Mouse (Mus musculus) embryonic stem cell, embryonic (primary cell): Measurements from ENCODE around the gene Tgif2.

Source experiments
- CTCF ChIA-PET, 4 experiments: fragments of 300-600 bp in 2 of 4; fragments of 350-600 bp in 2 of 4; sonication (Branson Sonifier 250); formaldehyde crosslinking; loops; one replicate each; lab custom pipeline; 2022; ENCODE audit warnings: inconsistent platforms in 2 of 4; lab: Charles Lee
- POLR2A ChIA-PET, 4 experiments: fragments of 300-600 bp in 2 of 4; fragments of 350-600 bp in 2 of 4; sonication (Branson Sonifier 250); formaldehyde crosslinking; loops; one replicate each; lab custom pipeline; 2022; ENCODE audit warnings: antibody characterized with exemption in 4 of 4, inconsistent platforms in 1 of 4; lab: Charles Lee

Gene Tgif2

DNA sequence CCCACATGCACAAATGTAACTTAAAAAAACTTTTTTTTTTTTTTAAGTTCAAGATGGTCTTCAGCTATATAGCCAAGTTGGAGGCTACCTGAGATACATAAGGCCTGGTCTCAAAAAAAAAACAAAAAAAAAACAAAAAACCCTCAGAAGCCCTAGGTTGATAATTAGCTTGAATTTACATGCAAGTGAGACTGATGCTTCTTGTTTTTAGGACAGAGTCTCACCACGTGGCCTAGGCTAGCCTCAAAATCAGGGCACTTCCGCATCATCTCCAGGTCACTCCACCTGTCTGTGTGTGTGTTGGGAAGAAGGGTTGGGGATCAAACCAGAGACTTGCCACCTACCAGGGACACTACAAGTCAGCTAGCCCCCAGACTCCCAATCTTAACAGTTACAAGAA is 18.0 kb downstream of the Tgif2 start, which contains the start of gene 4930518I15Rik:
4930518I15Rik (minus strand) TSS at position 112 of the 400 bp plus-strand sequence.
- ChIA-PET CTCF (interaction anchor here in 2 of 4 experiments (0.6 to 1.0 kb wide), 4 partner anchors 11 to 128 kb away, joined by 3 to 4 read pairs (median 3); no protein-coding TSS in a partner anchor), POLR2A (interaction anchor here in 3 of 4 experiments (0.7 to 4.3 kb wide), 18 partner anchors 8 to 561 kb away, joined by 3 to 28 read pairs (median 4); partner anchors contain the start of genes Tgif2 (in 2 of the 3) and Sla2 (in 1 of the 3))

DNA sequence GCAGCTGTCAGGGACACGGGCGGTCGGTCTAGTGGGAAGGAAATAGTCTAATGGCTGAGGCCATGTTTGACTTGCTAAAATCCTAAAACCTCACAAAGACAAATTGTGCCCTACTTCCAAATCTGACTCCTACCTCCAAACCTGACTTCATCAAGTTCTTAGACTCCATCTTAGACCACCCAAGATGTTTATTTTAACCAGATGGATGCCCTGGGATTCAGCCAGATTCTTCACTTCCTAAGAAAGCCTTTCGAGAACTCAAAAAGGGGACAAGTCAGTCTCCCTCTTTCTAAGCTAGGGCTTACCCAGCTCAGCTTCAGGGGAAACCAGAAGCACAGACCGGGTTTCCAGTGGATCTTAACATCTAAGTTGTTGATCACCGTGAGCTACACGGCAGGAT is 18.9 kb downstream of the Tgif2 start:
- ChIA-PET POLR2A (interaction anchor here in 3 of 4 experiments (0.6 to 4.3 kb wide), 14 partner anchors 8 to 56 kb away, joined by 3 to 28 read pairs (median 4); partner anchors contain the start of gene Tgif2 (in 2 of the 3)), CTCF (interaction anchor here in 1 of 4 experiments (1.0 kb wide), 1 partner anchor 49 kb away, joined by 4 read pairs; no protein-coding TSS in a partner anchor)

DNA sequence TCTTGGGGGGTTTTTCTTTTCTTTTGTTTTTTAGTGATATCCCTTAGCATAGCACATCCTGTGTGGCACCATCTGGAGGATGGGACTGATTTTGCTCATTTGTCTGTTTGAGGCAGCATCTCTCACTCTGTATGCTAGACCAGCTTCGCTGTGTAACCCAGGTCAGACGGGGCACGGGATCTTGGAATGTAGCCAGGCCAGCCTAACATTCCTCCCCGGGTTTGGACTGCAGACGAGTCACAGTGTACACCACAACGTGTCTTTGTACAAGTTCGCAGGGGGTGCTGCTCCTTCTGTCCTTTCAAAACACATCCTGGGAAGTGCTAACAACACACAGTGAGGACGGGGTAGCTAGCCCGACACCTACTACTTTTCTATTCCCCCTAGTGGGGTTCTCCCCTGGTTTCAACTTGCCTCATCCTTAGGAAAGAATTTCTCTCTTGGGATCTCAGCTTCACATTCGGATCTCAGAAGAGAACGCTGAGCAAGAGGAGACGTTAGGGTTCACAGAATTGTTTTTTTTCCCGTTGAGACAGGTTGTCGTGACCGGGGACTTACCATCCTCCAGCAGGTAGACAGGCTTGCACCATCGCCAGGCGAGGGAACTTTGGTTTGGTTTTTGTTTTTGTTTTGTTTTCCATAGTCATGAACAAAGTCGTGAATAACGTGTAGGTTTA is 22.4 kb downstream of the Tgif2 start:
- CTCF ChIA-PET = interaction anchor here in 3 of 4 experiments (0.5 to 2.1 kb wide), 18 partner anchors 9 to 302 kb away, joined by 3 to 15 read pairs (median 4); partner anchors contain the start of gene Tgif2 (in 2 of the 3)
- POLR2A ChIA-PET = interaction anchor here (0.6 to 4.3 kb wide), 41 partner anchors 8 to 705 kb away, joined by 3 to 59 read pairs (median 4); partner anchors contain the start of genes Tgif2 (in 3 of the 4), Rbl1 (in 2 of the 4), Dsn1 (in 1 of the 4) and Samhd1 (in 1 of the 4)

DNA sequence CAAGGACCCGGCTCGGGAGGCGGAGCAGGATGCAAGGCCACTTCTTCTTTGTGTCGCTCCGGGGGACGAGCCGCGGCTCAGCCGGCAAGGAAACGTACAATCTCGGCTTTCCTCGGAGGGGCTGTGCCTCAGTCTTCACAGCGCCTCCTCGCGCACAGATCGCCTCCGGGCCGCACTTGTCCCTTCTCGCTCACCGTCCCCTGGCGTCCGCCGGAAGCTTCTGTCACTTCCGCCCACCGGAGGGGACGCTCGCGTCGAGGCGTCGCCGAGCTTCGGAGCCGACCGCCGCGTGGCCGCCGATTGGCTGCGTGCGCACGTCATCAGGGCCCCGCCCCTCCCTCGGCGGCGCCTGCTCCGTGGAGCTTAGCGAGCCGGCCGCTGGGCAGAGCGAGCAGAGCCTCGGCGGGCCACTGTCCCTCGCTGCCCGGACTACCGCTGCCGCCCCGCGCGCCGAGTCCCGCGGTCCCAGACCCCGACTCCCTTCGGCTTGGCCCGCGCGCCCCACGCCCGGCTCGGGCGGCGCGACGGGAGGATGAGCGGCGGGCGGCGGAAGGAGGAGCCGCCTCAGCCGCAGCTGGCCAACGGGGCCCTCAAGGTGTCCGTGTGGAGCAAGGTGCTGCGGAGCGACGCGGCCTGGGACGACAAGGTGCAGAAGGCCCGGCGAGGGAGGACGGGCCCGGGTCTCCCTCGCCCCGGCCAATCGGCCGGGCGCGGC is 23.1 kb downstream of the Tgif2 start, which contains the start of gene Rab5if:
Rab5if (plus strand) TSS at position 357 of the 715 bp plus-strand sequence.
- POLR2A ChIA-PET = interaction anchor here (0.6 to 4.3 kb wide), 44 partner anchors 9 to 704 kb away, joined by 3 to 59 read pairs (median 4); partner anchors contain the start of genes Tgif2 (in 3 of the 4), Rbl1 (in 2 of the 4), Dsn1 (in 1 of the 4) and Samhd1 (in 1 of the 4)
- CTCF ChIA-PET = interaction anchor here (0.5 to 2.1 kb wide), 27 partner anchors 8 to 415 kb away, joined by 3 to 18 read pairs (median 4); partner anchors contain the start of gene Tgif2 (in 3 of the 4)

DNA sequence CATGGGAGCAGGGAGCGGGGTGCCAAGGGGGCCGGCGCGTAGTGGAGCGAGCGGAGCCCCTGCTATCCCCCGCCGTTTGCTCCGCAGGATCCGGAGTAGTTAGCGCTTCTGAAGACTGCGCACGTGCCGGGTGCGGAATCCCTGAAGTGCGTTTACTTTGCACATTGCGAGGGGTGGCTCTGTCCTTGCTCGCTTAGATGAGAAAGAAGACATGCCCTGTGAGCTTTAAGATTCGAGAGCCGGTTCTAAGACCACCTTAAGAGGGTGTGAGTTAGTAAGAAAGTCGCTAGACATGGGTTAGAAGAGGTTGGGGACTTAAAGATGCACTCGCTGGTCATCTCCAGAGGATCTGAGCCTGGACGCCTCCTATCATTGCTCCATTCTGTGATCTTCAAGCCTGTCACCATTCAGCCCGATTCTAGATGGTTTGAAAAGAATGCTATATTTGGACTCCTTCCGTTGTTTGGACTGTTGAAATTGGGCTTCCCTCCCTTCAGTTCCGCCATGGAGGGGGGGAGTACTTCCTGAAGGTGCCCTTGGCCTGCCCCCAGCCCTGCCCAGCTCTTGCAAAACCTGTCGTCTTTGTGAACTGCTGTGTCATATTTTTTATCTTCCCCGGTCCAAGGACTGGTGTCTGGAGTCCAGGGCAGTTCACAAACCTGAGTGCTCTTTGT is 23.8 kb downstream of the Tgif2 start:
- ChIA-PET CTCF (interaction anchor here (0.5 to 2.1 kb wide), 25 partner anchors 7 to 416 kb away, joined by 3 to 18 read pairs (median 4); partner anchors contain the start of gene Tgif2 (in 3 of the 4)), POLR2A (interaction anchor here (0.6 to 4.3 kb wide), 43 partner anchors 8 to 703 kb away, joined by 3 to 59 read pairs (median 4); partner anchors contain the start of genes Tgif2 (in 3 of the 4), Rbl1 (in 2 of the 4), Dsn1 (in 1 of the 4) and Samhd1 (in 1 of the 4))

DNA sequence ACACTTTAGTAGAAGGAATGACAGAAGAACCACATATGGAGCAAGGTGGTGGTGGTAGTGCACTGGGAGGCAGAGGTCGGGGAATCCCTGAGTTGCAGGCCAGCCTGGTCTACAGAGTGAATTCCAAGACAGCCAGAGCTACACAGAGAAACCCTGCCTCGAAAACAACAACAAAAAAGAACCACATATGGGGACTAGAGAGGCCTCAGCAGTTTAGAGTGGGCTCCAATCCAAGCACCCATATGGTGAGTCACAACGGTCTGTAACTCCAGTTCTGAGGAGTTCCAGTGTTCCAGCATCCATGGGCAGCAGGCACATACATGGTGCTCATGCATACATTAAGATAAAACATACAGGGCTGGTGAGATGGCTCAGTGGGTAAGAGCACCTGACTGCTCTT is 24.7 kb downstream of the Tgif2 start:
- ChIA-PET POLR2A (interaction anchor here in 2 of 4 experiments (1.2 to 4.3 kb wide), 6 partner anchors 15 to 219 kb away, joined by 3 to 59 read pairs (median 7); partner anchors contain the start of gene Tgif2 (in 1 of the 2)), CTCF (interaction anchor here in 1 of 4 experiments (0.6 kb wide), 1 partner anchor 10 kb away, joined by 3 read pairs; no protein-coding TSS in a partner anchor)

DNA sequence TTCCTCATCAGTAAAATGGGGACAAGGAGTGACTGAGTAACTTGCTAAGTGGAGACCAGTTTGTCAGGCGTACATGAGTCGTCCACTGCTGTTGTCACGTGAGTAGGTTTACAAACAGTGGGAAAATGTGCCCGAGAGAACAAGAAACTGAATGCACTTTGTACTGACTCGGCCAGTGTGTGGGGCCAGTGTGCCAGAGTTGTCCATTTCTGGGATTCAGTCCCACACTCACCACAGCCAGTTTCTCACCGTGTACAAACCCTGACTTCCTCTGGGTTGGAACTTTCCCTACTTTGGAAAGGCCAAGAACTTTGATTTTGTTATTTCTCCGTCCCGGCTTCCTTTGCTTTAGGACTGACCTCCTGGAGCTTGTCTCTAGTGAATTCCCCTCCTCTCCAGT is 29.2 kb downstream of the Tgif2 start:
- ChIA-PET CTCF (interaction anchor here in 2 of 4 experiments (0.6 kb wide), 2 partner anchors 11 to 233 kb away, joined by 3 to 5 read pairs; partner anchors contain the start of gene 4930518I15Rik (in 1 of the 2)), POLR2A (interaction anchor here in 3 of 4 experiments (1.0 to 1.2 kb wide), 3 partner anchors 10 to 270 kb away, joined by 3 to 4 read pairs (median 3); partner anchors contain the start of gene Tgif2 (in 1 of the 3))

DNA sequence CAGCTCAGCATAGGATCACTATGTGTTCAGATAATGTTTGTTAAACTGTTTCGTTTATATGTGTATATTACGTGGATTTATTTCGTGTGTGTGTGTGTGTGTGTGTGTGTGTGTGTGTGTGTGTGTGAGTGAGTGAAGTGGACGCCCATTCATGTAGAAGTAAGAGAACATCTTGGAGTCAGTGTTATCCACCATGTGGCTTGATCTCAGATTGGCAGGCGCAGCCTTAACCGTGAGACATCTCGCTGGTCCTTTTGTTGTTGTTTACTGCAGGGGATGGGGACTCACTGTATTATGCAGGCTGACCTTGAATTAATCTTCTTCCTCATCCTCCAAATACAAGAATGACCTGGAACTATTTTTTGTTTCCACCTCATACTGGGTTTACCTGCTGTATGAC is 29.7 kb downstream of the Tgif2 start:
- POLR2A ChIA-PET = interaction anchor here in 3 of 4 experiments (1.0 to 1.2 kb wide), 3 partner anchors 10 to 270 kb away, joined by 3 to 4 read pairs (median 3); partner anchors contain the start of gene Tgif2 (in 1 of the 3)
- CTCF ChIA-PET = interaction anchor here in 1 of 4 experiments (0.6 kb wide), 1 partner anchor 232 kb away, joined by 5 read pairs; no protein-coding TSS in a partner anchor

DNA sequence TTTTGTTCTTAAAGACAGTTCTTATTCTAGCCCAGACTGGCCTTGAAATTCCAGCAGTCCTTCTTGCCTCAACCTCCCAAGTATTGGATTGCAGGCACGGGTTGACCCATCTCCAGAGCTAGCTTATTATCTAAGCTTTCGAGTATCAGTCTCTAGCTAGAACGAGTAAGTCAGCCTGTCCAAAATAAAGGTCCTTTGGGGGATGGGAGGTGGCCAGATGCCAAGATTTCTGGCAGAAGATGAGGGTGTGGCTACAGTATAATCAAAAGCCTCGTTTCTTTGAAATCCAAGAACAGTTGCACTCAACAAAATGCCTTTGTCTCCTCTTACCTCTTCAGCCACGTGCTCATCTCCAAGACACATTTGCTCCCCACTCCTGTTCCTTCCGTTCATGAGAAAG is 30.7 kb downstream of the Tgif2 start:
- ChIA-PET CTCF (interaction anchor here in 1 of 4 experiments (1.7 kb wide), 1 partner anchor 12 kb away, joined by 4 read pairs; no protein-coding TSS in a partner anchor), POLR2A (interaction anchor here in 2 of 4 experiments (0.9 to 3.1 kb wide), 5 partner anchors 8 to 29 kb away, joined by 3 to 15 read pairs (median 4); partner anchors contain the start of gene Rab5if (in 2 of the 2))

DNA sequence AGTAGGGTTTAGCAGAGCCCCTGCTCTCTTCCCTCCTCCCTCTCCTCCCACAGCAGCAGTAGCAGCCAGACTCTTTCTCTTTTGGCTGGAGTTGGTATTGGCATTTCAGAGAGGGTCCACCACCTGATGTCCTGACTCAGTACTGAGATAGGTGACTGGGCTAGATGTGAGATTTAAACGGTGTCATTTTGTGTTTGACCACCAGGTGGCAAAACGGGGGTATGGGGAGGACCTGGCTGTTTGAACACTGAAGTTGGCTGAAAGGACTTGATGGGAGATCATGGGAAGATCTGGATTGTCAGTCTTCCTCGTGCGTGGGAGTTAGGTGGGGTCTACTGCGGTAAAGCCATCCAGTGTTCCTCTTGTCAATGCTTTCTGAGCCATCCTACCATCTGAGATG is 33.8 kb downstream of the Tgif2 start:
- CTCF ChIA-PET = no interaction called here

DNA sequence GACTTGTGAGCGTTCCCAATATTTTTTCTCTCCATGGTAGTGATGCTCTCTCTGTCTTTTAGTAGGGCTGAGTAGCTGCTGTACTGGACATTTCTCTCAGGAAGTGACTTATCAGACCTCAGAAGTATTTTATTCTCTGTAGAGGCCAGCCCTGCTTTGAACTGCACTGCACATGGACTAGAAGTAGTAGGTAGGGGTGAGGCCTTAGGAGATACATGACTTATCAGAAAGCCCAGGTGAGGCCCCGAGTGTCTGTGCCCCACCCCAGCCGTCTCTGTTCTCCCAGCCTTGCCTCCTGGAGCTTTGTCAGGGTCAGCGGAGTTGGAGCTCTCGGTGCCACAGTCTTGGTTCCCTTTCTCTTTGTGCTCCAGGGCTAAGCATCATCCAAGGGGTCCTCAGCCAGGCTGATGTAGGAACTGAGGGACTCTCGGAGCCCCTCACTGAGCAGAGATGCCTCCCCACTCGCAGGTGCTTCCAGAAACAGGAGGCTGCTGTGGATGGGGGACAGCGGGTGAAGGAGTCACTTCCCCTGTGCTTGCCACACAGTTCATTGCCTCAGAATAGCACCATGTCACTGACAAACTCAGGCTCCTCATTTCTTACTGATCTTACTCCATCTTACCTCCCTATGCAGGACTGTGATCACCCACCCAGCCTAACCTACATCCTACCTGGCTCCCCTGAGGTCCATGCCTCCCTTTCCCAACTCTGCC is 34.4 kb downstream of the Tgif2 start:
- POLR2A ChIA-PET = interaction anchor here in 1 of 4 experiments (0.6 kb wide), 1 partner anchor 30 kb away, joined by 3 read pairs; no protein-coding TSS in a partner anchor
- CTCF ChIA-PET = interaction anchor here in 1 of 4 experiments (1.1 kb wide), 1 partner anchor 122 kb away, joined by 3 read pairs; no protein-coding TSS in a partner anchor

More for the DNA sequence above, 33.8 kb downstream of the Tgif2 start:
- POLR2A ChIA-PET = interaction anchor here in 1 of 4 experiments (1.1 kb wide), 1 partner anchor 22 kb away, joined by 6 read pairs; no protein-coding TSS in a partner anchor

DNA sequence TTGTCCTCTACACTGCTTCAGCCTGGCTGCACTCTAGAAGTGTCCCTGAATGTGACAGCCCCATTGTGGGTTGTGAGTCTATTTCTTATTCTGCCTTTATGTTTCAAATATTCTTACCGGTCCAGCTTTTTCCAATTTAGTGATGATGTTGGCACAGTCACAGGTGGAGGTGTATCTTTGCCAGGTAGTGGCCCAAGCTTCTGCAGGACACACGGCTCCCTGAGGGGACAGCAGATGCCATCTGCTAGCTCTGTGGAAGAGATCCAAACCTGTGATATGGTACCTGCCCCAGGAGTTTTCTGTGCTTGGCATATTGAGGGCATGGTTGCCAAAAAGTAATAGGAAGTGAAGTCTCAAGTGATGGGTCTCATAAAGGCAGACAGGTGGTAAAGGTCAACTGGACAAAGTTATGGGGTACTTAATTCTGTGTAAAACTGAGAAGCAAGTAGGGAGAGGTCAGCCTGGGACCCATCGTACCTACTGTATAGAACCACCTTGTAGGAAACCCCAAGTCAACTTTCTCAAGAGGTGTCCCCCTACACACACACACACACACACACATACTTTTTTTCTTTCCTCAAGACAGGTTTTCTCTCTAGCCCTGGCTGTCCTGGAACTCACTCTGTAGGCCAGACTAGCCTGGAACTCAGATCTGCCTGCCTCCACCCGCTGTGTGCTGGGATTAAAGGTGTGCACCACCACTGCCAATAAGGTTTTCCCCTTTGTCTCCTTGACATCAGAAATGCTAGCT is 35.1 kb downstream of the Tgif2 start:
- ChIA-PET CTCF (interaction anchor here in 1 of 4 experiments (1.1 kb wide), 1 partner anchor 121 kb away, joined by 3 read pairs; no protein-coding TSS in a partner anchor), POLR2A (interaction anchor here in 3 of 4 experiments (0.5 to 1.0 kb wide), 3 partner anchors 12 to 31 kb away, joined by 3 read pairs; partner anchors contain the start of gene Rab5if (in 1 of the 3))

DNA sequence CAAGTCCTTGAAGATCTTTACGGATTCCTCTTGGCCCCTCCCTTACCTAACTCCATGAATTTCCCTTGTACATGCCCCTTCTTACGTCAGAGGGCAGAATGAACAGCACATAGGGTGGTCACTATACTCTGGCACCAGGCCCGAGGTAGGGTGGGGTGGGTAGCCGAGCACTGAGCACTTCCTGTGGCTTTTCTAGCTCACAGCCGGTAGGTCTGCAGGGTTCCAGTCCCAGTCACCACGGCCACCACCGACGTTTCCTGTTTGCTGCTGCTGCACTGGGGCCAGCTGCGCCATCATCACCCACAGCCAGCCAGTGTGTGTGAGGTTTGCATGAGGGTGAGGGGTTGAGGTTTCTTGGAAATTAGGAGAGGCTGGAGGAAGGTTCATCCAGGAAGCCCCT is 37.9 kb downstream of the Tgif2 start:
- CTCF ChIA-PET = interaction anchor here in 2 of 4 experiments (0.6 to 1.4 kb wide), 2 partner anchors 15 to 163 kb away, joined by 4 read pairs; partner anchors contain the start of gene Rab5if (in 1 of the 2)
- POLR2A ChIA-PET = interaction anchor here in 1 of 4 experiments (1.4 kb wide), 1 partner anchor 15 kb away, joined by 5 read pairs; the partner anchor contains the start of gene Rab5if

DNA sequence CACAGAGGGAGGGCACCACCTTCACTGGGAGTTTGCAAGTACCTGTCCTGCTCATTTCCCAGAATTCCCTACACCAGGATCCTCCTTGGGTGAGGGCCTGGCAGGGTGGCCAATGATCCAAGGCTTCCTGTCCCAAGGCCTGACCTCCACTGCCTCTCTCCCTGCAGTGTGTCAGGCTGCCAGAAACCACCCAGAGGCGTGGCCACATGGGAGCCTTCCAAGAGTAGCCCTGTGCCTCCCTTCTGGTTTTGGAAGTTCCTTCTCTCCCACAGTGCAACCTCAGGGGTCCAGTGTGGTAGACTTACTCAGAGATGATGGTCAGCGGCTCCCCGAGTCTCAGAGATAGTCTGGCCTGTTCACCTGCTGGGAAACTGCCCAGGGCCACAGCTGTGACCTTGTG is 39.7 kb downstream of the Tgif2 start:
- ChIA-PET CTCF (no interaction called here), POLR2A (interaction anchor here in 2 of 4 experiments (0.9 to 2.0 kb wide), 3 partner anchors 9 to 102 kb away, joined by 3 to 4 read pairs (median 3); no protein-coding TSS in a partner anchor)

DNA sequence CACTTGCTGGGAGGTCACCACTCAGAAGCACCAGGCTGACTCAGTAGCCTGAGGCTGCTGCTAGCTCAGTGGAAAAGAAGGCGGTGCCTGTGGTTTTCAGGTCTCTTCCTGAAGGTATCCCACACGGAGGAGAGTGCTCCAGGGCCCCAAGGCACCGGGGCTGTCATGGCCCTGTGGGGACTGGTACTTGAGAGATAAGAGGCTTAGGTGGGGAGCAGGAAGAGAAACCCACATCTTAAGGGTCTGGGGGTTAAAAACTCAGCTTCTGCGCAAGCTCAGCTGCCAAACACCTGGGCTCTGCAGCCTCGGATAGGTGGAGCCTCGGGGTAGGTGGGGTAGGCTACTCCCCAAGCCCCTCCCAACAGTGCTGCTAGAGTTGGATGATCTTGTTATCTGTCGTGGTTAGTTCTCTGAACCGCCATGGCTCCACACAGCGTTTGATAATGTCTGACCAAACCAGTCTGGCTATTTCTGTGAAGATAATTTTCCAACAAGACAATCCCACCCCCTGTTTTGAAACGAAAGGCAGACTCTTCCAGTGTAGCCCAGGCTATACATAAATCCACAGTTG is 42.7 kb downstream of the Tgif2 start:
- POLR2A ChIA-PET = no interaction called here
- CTCF ChIA-PET = interaction anchor here (0.6 to 1.4 kb wide), 6 partner anchors 11 to 710 kb away, joined by 3 to 4 read pairs (median 4); no protein-coding TSS in a partner anchor
